ENCODE assay signal across 8 mouse cellular contexts in genomic region chr13:12680283-12680953, GRCm38 (mm10).
DNase-seq lines count a peak whose midpoint lies in the region; ATAC-seq lines count a peak whose summit lies in the region.
"Not testable (repeated sequence)": the region's sequence is repeated elsewhere in the genome, so short reads cannot be mapped to it uniquely, and the experiment has no call there.

No protein-coding gene starts in this region.

- H3K4me1 ChIP-seq in embryonic facial prominence, embryonic 14.5 days (ENCODE audit: control insufficient read depth, insufficient read depth, low read length); heart, embryonic 14.5 days (ENCODE audit: control insufficient read depth in 2 of 2, insufficient read depth in 2 of 2, low read length in 2 of 2); kidney, embryonic 15.5 days; limb, embryonic 13.5 days; midbrain, embryonic 12.5 days: not testable (repeated sequence)

- 15% methylated on average over 18 of the region's 19 CpGs for WGBS in embryonic facial prominence, embryonic 14.5 days
- 9% methylated on average over 18 of the region's 19 CpGs for WGBS in heart, embryonic 14.5 days
- WGBS in kidney, embryonic 15.5 days, result 11% methylated on average over 19 of the region's 19 CpGs
- 13% methylated on average over 19 of the region's 19 CpGs for WGBS in limb, embryonic 13.5 days
- WGBS in midbrain, embryonic 12.5 days, result 13% methylated on average over 19 of the region's 19 CpGs

- ATAC-seq in embryonic facial prominence, embryonic 14.5 days (ENCODE audit: low read depth), result 0 out of 2 replicates have a peak, but pooled peaks have one; percentile 71
- not testable (repeated sequence) for ATAC-seq in heart, embryonic 14.5 days (ENCODE audit: insufficient number of reproducible peaks, insufficient read depth, low FRiP score, low read depth)
- peak; percentile 79 for ATAC-seq in kidney, embryonic 15.5 days (replicated peaks; ENCODE audit: low FRiP score)
- ATAC-seq in limb, embryonic 13.5 days (ENCODE audit: low FRiP score, low read depth), result peak; percentile 77
- ATAC-seq in midbrain, embryonic 12.5 days (ENCODE audit: low FRiP score, low read depth), result peak; percentile 70

- peak overlapping the region; percentile 46 for H3K4me2 ChIP-seq in embryonic facial prominence, embryonic 14.5 days (ENCODE audit: low read depth, low read length)
- H3K4me2 ChIP-seq in heart, embryonic 14.5 days (ENCODE audit: low read length), result peak overlapping the region; percentile 60
- peak overlapping the region; percentile 54 for H3K4me2 ChIP-seq in kidney, embryonic 15.5 days
- peak overlapping the region; percentile 55 for H3K4me2 ChIP-seq in limb, embryonic 13.5 days (replicated peaks)
- peak overlapping the region; percentile 42 for H3K4me2 ChIP-seq in midbrain, embryonic 12.5 days (replicated peaks)

- H3K9me3 ChIP-seq in embryonic facial prominence, embryonic 14.5 days (ENCODE audit: control insufficient read depth, low read length); heart, embryonic 14.5 days (ENCODE audit: control insufficient read depth, low read length); kidney, embryonic 15.5 days (replicated peaks); limb, embryonic 13.5 days; midbrain, embryonic 12.5 days: not testable (repeated sequence)

- not testable (repeated sequence) for H3K27ac ChIP-seq in embryonic facial prominence, embryonic 14.5 days (replicated peaks; ENCODE audit: low read depth, low read length); heart, embryonic 14.5 days (replicated peaks in 1 of 2; ENCODE audit: control insufficient read depth in 1 of 2, insufficient read depth in 1 of 2, low read depth in 2 of 2, low read length in 2 of 2); kidney, embryonic 15.5 days; limb, embryonic 13.5 days; midbrain, embryonic 12.5 days (replicated peaks)

- peak overlapping the region; percentile 24 for H3K4me3 ChIP-seq in embryonic facial prominence, embryonic 14.5 days (ENCODE audit: low read depth, low read length)
- peak overlapping the region; percentile 25 to 27 for H3K4me3 ChIP-seq in heart, embryonic 14.5 days (ENCODE audit: control insufficient read depth in 1 of 2, insufficient read depth in 1 of 2, low read depth in 1 of 2, low read length in 2 of 2)
- peak overlapping the region; percentile 27 for H3K4me3 ChIP-seq in kidney, embryonic 15.5 days (replicated peaks)
- peak overlapping the region; percentile 24 for H3K4me3 ChIP-seq in limb, embryonic 13.5 days
- H3K4me3 ChIP-seq in midbrain, embryonic 12.5 days, result not testable (repeated sequence)

- H3K36me3 ChIP-seq in embryonic facial prominence, embryonic 14.5 days (ENCODE audit: control insufficient read depth, insufficient read depth, low read length); heart, embryonic 14.5 days (ENCODE audit: control insufficient read depth, insufficient read depth, low read length); kidney, embryonic 15.5 days; limb, embryonic 13.5 days; midbrain, embryonic 12.5 days: not testable (repeated sequence)

- DNase-seq in B cell, adult 2 months, result peak; percentile 74 to 75
- DNase-seq in brain, adult 2 months (ENCODE audit: low read depth, low spot score), result peak; percentile 35
- DNase-seq in embryonic facial prominence, embryonic 14.5 days (ENCODE audit: low spot score), result peak; percentile 41
- peak; percentile 27 for DNase-seq in right cerebral cortex, postnatal 25 days

- H3K9ac ChIP-seq in embryonic facial prominence, embryonic 14.5 days (ENCODE audit: low read depth, low read length); kidney, embryonic 15.5 days; midbrain, embryonic 12.5 days (replicated peaks): not testable (repeated sequence)
- H3K9ac ChIP-seq in heart, embryonic 14.5 days (ENCODE audit: low read length), result peak overlapping the region; percentile 45
- peak overlapping the region; percentile 43 for H3K9ac ChIP-seq in limb, embryonic 13.5 days

- H3K27me3 ChIP-seq in embryonic facial prominence, embryonic 14.5 days (replicated peaks; ENCODE audit: control insufficient read depth, insufficient read depth, low read length); heart, embryonic 14.5 days (ENCODE audit: control insufficient read depth, insufficient read depth, low read length); kidney, embryonic 15.5 days; limb, embryonic 13.5 days; midbrain, embryonic 12.5 days: not testable (repeated sequence)
